Mouse (Mus musculus) CH12F3 (cell line): ENCODE data around the gene 1700013F07Rik.
"Not testable (repeated sequence)": the region's sequence is repeated elsewhere in the genome, so short reads cannot be mapped to it uniquely, and the experiment has no call there.

Experiments
- in situ Hi-C: fragments of 300-500 bp; cut with MboI; formaldehyde crosslinking; loops from 2 replicates; pipeline ENCODE4 v1.14.3; 2020; ENCODE audit warnings: low sequenced_read_pairs

The 1700013F07Rik gene

GRCm38 (mm10) chr3:108542299-108542698 lies 8.3 kb downstream of the 1700013F07Rik start:
- in situ Hi-C loops, result no loop called here

- in situ Hi-C loops, result no loop called here
Measured at GRCm38 (mm10) chr3:108554111-108554561, 20.2 kb downstream of the 1700013F07Rik start.

- in situ Hi-C loops, result no loop called here
Measured at GRCm38 (mm10) chr3:108554587-108555312, 20.8 kb downstream of the 1700013F07Rik start.

DNA sequence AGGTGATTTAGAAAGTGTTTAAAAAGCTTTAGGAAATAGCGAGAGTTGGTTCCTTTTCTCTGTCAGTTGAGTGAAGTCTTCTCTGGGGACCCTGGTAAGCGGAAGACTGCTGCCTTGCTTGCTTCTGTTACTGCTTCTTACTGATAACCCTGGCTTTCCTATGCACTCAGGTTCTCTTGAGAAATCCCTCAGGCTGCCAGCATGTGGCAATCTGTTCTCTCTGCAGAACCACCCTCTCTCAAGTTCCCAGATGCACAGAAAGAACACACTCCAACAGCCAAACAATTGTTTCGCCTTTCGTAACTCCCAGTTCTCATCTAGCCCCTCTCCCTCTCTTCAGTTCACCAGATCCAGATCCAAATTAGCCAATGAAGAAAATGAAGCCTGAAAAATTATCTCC lies 23.9 kb downstream of the 1700013F07Rik start:
- in situ Hi-C loops, result no loop called here

DNA sequence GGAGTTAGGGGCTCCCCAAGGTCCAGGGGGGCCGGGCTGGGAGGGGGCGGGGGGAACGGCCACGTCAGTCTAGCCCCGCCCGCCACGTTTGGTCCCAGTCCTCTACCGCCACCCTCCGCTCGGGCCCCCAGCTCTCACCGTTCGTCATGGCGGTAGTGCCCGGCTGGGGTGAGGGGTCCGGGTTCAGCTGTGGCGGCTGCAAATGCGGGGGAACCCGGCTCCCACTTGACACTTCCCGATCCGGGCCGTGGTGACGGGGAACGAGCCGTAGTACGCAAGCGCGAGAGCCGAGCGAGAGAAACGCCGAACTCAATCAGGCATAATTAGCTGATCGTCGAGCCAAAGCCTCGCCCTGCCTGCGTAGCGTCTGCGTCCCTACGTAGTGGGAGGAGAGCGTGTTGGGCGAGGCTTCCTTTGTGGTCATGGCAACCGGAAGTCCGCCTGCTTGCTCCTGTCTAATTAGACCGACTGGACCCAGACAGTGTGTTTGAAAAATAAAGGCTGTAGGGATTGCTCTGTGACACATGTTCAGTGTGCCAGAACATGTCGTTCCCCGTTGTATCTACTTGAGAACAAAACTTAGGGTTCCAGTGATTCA lies 28.3 kb downstream of the 1700013F07Rik start, which contains the start of gene Tmem167b:
TSS of gene Tmem167b (minus strand) at position 334 of the 598 bp plus-strand sequence.
- in situ Hi-C loops, result no loop called here

- in situ Hi-C loops, result no loop called here
Measured at GRCm38 (mm10) chr3:108562777-108563271, 28.9 kb downstream of the 1700013F07Rik start.

DNA sequence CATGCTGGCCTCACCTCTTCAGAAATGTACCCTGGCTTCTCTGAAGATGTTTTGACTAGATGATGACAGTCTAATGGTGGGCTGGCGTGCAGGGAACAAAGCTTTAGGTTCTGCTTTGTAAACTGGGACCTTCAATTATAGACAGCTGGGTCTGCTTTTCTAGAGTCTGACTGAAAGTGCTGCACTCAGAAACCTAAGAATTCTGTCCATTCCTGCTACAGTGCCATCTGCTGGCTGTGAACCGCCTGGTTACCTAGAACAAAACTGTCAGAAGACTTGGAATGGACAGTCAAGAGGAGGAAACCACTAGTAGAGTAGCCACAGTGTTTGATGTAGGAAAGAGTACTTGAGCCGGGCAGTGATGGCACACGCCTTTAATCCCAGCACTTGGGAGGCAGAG lies 29.4 kb downstream of the 1700013F07Rik start:
- in situ Hi-C loops, result no loop called here

DNA sequence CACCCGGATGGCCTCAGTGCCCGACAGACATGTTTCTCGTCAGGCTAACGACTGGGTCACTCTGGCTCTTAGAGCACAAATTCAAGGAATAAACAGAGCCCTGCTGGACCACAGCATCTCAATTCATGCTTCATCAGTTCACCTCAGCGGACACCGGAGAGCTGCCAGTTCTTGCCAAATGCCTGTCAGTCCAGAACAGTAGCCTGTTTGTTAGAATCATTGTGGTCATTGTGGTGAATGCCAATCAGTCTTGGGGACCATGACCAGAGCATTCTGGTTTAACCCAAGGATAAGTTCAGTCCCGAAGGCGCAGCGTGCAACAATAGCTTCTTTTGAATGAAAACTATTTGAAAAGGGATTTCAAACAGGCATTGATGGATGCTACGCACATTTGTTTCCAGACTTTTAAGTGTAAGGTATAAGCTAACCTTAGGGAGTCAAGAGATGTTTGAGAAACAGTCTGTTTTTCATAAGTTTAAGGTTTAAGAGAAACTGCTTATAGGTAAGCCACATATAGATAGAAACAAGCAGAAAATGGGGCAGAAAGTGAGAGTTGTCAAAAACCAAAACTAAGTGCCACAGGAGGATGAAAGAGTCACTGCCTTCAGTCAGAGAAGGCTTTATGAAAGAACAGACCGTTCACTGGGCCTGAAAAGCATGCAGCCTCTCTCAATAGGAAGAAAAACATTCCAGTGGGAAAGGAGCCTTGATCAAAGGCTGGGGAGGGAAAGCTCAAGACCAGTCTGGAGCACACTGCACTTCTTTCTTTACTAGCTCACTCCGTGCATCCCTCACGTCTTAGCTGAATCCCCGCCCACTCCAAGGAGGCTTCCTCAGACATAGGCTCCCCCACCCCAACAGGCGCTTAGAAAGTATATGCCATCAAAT lies 34.3 kb downstream of the 1700013F07Rik start:
- in situ Hi-C loops, result no loop called here

GRCm38 (mm10) chr3:108569636-108570035 lies 35.7 kb downstream of the 1700013F07Rik start:
- in situ Hi-C loops, result not testable (repeated sequence)

- in situ Hi-C loops, result no loop called here
Measured at GRCm38 (mm10) chr3:108570813-108571212, 36.9 kb downstream of the 1700013F07Rik start.

GRCm38 (mm10) chr3:108571443-108572294 lies 37.7 kb downstream of the 1700013F07Rik start, which contains the start of gene Taf13:
Gene Taf13 (plus strand): TSS chr3:108571698.
- in situ Hi-C loops, result no loop called here

DNA sequence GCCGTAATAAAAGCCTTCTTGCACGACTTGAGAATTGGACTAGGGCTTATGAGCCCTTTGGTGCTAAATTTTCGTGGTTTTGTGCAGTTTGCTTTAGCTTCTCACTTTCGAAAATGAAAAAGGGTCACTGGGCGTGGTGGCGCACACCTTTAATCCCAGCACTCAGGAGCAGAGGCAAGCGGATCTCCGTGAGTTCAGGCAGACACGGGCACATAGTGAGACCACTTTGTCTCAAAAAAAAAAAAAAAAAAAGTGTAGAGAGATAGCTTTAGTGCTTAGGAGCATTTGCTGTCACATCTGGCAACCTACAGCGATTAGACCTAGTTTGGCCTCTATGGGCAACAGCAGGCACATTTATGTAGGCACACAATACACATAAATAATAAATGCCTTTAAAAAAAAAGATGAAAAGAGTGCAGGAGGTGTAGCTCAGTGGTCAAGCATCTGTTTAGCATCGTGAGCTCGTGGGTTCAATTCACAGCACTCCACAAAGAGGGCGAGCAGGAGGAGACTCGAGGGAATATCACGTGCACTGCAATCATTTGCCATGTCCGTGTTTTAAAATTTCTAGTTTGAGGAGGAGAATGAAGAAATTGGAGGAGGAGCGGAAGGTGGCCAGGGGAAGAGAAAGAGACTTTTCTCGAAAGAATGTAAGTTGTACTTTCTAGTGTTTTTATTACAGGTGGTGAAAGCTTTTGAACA lies 38.5 kb downstream of the 1700013F07Rik start:
- in situ Hi-C loops, result no loop called here

DNA sequence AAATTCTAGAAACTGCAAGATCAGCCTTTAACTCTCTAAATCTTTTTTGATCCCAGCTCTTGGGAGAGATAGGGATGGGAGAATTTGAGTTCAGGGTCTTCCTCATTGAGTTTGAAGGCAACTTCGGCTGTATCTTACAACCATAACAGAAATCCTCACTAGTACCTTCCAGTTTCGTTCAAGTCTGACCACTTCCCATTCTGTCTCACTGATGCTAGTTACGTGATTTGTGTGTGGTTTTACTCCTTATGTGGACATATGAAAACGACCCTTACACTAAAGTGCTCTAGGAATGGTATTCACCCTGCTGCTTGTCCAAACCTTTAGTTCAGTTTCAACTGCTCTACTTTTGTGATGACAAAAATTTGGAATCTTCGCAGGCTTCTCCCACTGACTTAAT lies 40.1 kb downstream of the 1700013F07Rik start:
- in situ Hi-C loops, result no loop called here

DNA sequence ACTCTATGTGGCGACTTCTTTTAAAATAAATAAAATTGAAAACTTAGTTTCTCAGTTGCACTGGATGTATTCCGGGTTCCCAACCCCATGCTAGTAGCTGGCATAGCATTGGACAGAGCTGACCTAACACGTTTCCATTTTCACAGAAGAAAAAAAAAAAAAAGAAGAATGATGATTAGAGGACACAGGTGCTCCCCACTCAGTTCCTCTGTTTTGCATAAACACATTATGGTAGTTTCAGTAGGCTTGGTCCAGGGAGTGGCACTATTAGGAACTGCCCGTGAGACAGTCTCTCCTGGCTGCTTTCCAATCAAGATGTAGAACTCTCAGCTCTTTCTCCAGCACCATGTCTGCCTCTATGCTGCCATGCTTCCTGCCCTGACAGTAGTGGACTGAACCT lies 50.6 kb downstream of the 1700013F07Rik start:
- in situ Hi-C loops, result no loop called here

DNA sequence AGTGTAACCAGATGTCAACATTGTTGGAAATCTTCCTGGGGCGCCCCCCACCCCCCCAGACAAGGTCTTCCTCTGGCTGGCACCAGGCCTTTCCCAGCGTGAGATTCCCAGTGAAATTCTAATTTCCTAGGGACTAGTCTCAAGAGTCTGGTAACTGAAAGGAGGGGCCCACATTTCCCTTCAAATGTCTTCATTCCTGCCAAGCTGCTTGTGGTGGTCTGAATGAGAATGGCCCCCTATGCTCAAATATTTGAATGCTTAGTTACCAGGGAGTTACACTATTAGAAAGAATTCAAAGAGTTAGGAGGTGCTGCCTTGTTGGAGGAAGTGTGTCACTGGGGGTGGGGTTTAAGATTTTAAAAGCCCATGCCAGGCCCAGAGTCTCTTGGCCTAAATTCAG lies 54.5 kb downstream of the 1700013F07Rik start:
- in situ Hi-C loops, result no loop called here

DNA sequence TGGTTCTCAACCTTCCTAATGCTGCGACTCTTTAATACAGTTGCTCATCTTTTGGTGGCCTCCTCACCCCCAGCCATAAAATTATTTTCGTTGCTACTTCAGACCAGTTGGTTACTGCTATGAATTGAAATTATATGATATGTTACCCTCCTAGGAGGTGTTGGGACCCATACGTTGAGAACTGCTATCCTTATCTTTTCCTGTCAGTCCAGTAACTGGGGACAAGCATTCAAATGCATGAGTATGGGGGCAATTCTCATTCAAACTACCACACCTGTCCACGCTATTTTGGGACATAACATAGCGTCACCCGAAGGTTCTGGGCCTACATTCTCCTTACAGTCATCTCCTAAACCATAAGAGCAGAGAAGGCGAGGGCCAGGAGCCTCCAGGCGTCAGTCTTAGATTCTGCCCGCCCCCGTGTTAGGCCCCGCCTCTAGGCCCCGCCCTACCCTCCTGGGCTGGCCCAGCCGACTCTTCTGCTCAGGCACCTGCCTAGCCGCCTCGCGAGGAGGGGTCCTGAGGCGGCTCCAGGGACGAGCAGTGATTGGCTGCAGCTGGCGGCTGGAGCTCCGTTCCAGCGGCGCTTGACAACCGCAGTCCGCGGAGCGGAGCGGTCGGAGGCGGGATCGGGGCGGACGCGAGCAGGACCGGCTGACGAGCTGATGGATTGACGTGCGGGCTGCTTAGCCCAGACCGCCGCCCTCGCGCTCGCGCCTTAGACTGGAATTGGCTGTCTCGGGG lies 57.0 kb downstream of the 1700013F07Rik start, which contains the start of gene Wdr47:
TSS of gene Wdr47 (plus strand) at position 494 of the 744 bp plus-strand sequence.
- in situ Hi-C loops, result no loop called here

DNA sequence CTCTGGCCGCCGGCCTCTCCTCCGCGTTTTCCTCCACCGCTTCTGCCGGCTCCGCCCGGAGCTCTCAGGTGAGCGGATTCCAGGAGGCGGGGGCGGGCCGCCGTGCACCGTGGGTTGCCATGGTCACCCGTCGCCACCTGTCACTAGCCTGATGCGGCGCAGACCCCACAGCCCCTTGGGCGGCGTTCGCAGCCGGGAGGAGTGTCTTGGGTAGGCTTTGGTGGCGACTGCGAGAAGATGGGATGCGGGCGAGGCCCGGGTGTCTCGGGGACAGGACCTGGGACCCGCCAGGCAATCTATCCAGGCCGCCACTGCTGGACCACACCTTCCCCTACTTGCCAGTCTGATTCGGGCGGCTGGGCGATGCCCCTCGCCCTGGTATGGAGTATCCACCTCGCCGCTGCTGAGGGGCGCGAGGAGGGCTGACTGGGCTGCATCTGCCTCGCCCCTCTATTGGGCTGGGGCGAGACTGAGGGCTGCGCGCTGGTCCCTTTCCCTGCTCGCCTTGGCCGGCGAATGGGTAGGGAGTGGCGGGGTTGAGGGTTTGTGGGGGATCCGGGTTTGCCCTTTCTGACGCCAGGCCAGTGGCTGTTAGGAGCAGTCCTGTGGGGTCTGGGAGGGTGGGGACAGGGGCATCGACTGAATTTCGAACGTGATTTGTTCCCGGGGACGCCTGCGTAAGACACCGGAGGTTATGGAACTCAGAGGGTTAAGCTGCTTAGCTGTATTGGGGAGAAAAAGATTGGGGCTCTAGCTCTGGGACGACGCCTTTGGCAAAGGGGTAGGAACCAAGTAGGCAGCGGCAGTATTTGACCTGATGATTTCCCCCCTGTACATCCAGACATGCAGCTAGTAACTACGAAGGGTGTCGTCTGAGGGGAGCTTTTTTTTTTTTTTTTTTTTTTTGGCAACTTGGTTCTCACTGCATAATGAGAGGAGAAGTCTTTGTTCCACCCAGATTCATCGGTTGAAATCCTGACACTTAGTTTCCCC lies 57.9 kb downstream of the 1700013F07Rik start:
- in situ Hi-C loops, result no loop called here
